Mouse (Mus musculus) myocyte (in vitro differentiated cells): ENCODE data around the gene Ap1m2.
A peak's percentile ranks its signal among the peaks of the same experiment; 100 is the strongest.

Source experiments
- CEBPB ChIP-seq: IDR thresholded peaks from 2 replicates; pipeline ENCODE4 v1.6.1; 2011; ENCODE audit warnings: mild to moderate bottlenecking, moderate library complexity; ENCODE audit not compliant: poor library complexity, insufficient read depth, severe bottlenecking
- MAX ChIP-seq: IDR thresholded peaks from one replicate; pipeline ENCODE4 v1.6.1; 2011; ENCODE audit warnings: low read depth, mild to moderate bottlenecking, control low read depth
- MYOD1 ChIP-seq, 3 experiments: IDR thresholded peaks; one replicate each; pipeline ENCODE4 v1.6.1; 2011; ENCODE audit warnings: control low read depth in 2 of 3, low read depth in 2 of 3, mild to moderate bottlenecking in 2 of 3, moderate library complexity in 1 of 3; ENCODE audit not compliant: insufficient read length in 2 of 3, control insufficient read depth in 1 of 3
- MYOG ChIP-seq, 3 experiments: IDR thresholded peaks; one replicate each; pipeline ENCODE4 v1.6.1; 2011; ENCODE audit warnings: control low read depth in 2 of 3, low read depth in 2 of 3, mild to moderate bottlenecking in 2 of 3; ENCODE audit not compliant: insufficient read length in 2 of 3, control insufficient read depth in 1 of 3, insufficient read depth in 1 of 3
- POLR2A ChIP-seq: IDR thresholded peaks from one replicate; pipeline ENCODE4 v1.6.1; 2011; ENCODE audit warnings: low read depth, mild to moderate bottlenecking, control low read depth, moderate library complexity; ENCODE audit not compliant: insufficient read length
- POLR2AphosphoS2 ChIP-seq: IDR thresholded peaks from one replicate; pipeline ENCODE4 v1.6.1; 2011; ENCODE audit warnings: low read depth, control low read depth; ENCODE audit not compliant: insufficient read length
- TCF12 ChIP-seq: IDR thresholded peaks from one replicate; pipeline ENCODE4 v1.6.1; 2011; ENCODE audit warnings: mild to moderate bottlenecking, control low read depth; ENCODE audit not compliant: poor library complexity, insufficient read depth, severe bottlenecking
- USF1 ChIP-seq: IDR thresholded peaks from one replicate; pipeline ENCODE4 v1.6.1; 2011; ENCODE audit warnings: low read depth, mild to moderate bottlenecking, control low read depth, moderate library complexity

GRCm38 (mm10) chr9:21273520-21274228 is 38.5 kb downstream of the Ap1m2 start:
- TF ChIP-seq TCF12, result no peak
- no peak for TF ChIP-seq POLR2A
- no peak for TF ChIP-seq CEBPB
- TF ChIP-seq MAX, result no peak
- peak; percentile 33 for TF ChIP-seq POLR2AphosphoS2
- TF ChIP-seq MYOG (IDR thresholded peaks at IDR 0.05; ENCODE audit: control insufficient read depth in 1 of 3, insufficient read depth in 1 of 3, insufficient read length in 2 of 3, low read depth in 2 of 3), result no peak
- TF ChIP-seq USF1, result no peak
- TF ChIP-seq MYOD1 (IDR thresholded peaks at IDR 0.05; ENCODE audit: control insufficient read depth in 1 of 3, insufficient read length in 2 of 3, low read depth in 2 of 3), result no peak
